In the genomic region with DNA sequence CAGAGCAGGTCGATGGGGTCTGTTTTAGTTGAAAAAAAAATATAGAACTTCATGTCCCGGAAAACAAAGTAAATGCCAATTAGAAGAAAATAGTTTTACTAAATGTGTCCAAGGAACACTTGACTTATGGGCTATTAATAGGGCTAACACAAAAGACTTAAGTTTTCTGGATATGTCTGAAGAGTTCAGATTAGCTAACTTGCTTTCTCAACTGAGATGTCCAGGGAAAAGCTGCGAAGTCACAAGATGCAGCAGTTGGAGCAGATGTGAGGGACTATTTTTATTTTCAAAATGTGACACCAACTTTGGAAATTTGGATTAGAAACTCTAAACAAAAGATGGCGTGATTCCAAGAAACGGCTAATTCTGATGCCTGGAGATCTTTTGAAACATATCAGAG, we compare ENCODE assay signal across 10 mouse cellular contexts.
"Had no signal": no experiment of that assay in that cellular context is flagged by ENCODE, and none has a peak within 500 bp of the region (broad histone marks: within the 10 kb centered on the region; RNA-seq: fewer than 3 reads in every experiment).

No protein-coding gene starts in this region.

- H3K27ac ChIP-seq: kidney, embryonic 15.5 days; limb, embryonic 15.5 days; liver, embryonic 13.5 days; midbrain, embryonic 13.5 days; stomach, postnatal 0 days had no signal

- H3K4me3 ChIP-seq: kidney, embryonic 15.5 days; limb, embryonic 15.5 days; liver, embryonic 13.5 days; midbrain, embryonic 13.5 days had no signal

- H3K36me3 ChIP-seq: kidney, embryonic 15.5 days; limb, embryonic 15.5 days; liver, embryonic 13.5 days; midbrain, embryonic 13.5 days had no signal

- H3K4me1 ChIP-seq: kidney, embryonic 15.5 days; limb, embryonic 15.5 days; liver, embryonic 13.5 days; midbrain, embryonic 13.5 days had no signal

- DNase-seq: kidney, postnatal 14 days; layer of hippocampus, postnatal 36 days; liver, embryonic 13.5 days; liver, postnatal 0 days had no signal

- H3K9me3 ChIP-seq: kidney, embryonic 15.5 days; limb, embryonic 15.5 days; liver, embryonic 13.5 days; midbrain, embryonic 13.5 days had no signal

- ATAC-seq: inflammation-experienced regulatory T-cells, adult 6 months; intestine, postnatal 0 days; liver, postnatal 0 days; midbrain, embryonic 13.5 days had no signal

- H3K4me2 ChIP-seq: kidney, embryonic 15.5 days; limb, embryonic 15.5 days; liver, embryonic 13.5 days; midbrain, embryonic 13.5 days had no signal

- H3K9ac ChIP-seq: kidney, embryonic 15.5 days; limb, embryonic 15.5 days; liver, embryonic 13.5 days; liver, postnatal 0 days; midbrain, embryonic 13.5 days had no signal

- H3K27me3 ChIP-seq: kidney, embryonic 15.5 days; limb, embryonic 15.5 days; liver, embryonic 13.5 days; midbrain, embryonic 13.5 days had no signal
